Mouse (Mus musculus) ES-CJ7 (cell line): Measurements from ENCODE around the gene Tgfbr3.
"Not testable (repeated sequence)": the region's sequence is repeated elsewhere in the genome, so short reads cannot be mapped to it uniquely, and the experiment has no call there.

Source experiments
- DNase-seq: peaks from one replicate; pipeline ENCODE4 v3.0.0; 2011; ENCODE audit warnings: low read depth, low spot score

Gene Tgfbr3

GRCm38 (mm10) chr5:107279263-107279662 lies 10.2 kb downstream of the Tgfbr3 start:
- DNase-seq: no peak

DNA sequence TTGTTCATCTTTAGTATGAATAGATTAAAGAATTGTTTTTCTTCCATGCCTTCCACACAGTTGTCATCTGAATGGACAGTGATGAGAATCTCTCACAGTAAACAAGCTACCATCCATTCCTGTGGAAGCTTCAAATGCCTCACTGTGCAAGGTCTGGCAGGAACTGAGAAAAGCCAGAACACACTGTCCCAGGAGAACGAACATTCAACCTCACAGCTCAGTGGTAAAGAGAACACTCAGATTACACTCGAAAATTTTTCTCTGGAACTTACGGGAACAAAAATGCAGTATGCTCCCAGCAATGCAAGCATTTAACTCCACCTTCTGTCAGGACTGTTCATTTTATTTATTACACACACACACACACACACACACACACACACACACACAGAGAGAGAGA lies 13.2 kb downstream of the Tgfbr3 start:
- no peak for DNase-seq

- no peak for DNase-seq
Measured at GRCm38 (mm10) chr5:107272252-107273028, 17.0 kb downstream of the Tgfbr3 start.

- no peak for DNase-seq
Measured at GRCm38 (mm10) chr5:107269006-107269328, 20.5 kb downstream of the Tgfbr3 start.

DNA sequence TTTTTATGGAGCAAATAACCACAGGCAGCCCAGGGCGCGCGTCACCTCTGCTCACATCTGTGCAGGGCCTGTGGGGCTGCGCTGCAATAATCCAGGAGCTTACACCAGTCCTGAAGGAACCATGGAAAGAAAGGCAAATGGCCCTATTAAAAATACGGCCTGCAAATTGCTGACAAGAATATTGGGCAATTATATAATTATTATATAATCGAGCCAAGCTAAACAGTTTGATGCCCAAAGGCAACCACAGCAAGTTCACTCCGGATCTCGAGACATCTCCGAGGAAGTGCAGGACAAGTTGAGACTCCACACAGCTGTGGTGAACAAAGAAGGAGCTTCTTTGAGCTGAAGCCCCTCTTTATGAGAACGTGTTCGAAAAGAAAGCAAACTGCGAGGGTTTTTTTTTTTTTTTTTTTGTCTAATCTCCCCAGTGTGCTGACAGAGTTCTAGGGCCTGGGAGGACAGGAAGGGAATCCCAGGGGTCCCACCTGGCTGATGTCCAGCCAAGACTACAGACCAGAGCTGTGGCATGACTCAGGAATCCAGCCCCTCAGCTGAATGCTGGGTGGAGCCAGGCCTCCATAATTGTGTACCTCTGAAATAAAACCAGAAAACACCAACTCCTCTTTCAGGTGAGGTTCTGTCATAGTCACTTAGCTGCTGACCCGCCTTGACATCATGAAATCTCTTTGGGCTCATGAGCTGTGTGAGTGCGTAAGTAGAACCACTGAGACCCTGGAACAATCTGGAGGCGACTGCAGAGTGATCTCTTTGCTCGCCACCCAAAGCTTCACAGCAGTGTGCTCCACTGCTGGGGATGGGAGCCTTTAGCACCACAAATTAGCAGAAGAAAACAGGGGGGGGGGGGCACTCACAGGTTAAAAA lies 21.1 kb downstream of the Tgfbr3 start:
- no peak for DNase-seq

GRCm38 (mm10) chr5:107266566-107266965 lies 22.9 kb downstream of the Tgfbr3 start:
- DNase-seq: no peak

DNA sequence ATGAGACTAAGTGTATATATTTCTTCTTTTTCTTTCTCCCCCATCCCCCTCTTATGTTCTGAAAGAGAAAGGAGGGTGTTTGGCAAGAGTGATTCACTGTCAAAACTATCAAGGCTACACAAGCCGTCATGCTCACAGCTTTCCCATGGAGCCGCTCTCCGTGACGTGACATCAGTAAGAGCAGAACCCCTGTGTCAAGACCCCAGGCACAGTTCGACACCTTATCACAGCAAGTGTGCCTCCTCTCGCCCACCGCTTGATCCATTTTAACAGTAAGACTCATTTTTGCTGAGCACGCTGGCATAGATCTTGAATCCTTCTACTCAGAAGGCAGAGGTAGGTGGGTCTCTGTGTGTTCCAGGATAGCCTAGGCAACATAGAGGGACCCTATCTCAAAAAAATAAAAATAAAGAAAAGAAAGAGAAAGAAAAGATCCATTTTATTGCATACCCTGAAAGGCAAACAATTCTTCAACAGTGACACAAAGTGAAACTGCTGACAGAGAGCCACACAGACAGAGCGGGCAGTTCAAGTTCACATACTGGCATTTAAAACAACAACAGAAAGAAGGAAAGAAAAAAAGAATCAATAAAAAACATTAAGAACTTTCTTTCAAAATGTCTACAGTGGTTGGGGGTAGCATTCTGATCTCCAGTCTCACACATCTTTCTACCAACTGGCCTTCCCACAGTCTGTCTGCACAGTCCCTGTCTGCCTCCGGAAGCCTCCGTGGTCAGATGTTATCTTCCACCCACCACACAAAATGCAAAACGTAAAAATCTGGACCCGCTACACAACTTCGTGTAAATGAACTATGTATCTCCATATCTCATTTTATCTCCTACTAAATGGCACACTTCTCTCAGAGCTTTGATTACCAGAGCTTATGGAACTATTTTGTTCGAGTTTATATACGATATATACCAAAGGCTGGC lies 24.7 kb downstream of the Tgfbr3 start:
- no peak for DNase-seq

DNA sequence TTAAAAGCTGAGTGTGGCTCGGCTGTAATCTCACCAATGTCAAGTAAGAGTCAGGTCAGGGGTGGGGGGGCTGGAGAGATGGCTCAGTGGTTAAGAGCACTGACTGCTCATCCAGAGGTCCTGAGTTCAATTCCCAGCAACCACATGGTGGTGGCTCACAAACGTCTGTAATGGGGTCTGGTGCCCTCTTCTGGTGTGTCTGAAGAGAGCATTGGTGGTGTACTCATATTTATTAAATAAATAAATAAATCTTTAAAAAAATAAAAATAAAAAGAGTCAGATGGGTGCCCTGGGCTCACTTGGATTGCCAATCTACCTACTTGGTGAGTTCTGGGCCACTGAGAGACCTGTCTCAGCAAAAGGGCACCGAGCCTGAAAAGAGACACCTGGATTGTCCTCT lies 25.6 kb downstream of the Tgfbr3 start:
- DNase-seq: no peak

- DNase-seq: no peak
Measured at GRCm38 (mm10) chr5:107261930-107262329, 27.5 kb downstream of the Tgfbr3 start.

DNA sequence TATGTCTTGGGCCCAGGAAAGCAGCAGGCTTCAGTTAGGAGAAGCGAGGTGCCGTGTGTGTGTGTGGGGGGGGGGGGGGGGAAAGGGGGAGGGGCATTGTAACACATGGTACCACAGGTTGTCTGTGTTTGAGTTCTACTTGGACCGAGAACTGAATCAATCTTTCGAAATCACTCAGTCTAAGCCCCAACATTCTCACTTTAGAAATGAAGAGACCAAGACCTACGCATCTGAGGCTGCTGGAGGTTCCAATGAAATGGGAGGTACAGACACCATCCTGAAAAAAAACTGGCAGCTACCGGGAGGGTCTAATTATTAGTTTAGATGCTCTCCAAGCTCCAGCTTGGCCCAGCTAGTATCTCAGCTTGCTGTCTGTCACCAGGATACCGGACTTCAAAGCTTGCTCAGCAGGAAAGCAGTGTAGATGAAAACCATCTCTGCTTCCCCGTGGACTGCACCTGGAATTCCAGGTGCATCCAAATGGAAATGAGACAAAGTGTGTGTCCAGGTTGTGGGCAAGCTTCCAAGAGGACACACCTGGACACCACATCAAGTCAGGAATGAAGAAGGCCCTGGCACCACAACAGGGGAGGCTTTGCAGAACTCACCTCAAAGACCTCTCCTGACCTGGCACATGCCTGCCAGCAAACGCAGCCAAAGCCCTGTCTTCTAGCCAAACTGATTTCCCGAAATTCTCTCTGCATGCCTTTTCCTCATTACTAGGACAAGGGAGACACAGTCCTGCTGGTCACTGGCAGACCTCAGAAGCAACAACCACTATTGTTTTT lies 28.5 kb downstream of the Tgfbr3 start:
- DNase-seq: no peak

GRCm38 (mm10) chr5:107259487-107260040 lies 29.9 kb downstream of the Tgfbr3 start:
- DNase-seq: no peak

DNA sequence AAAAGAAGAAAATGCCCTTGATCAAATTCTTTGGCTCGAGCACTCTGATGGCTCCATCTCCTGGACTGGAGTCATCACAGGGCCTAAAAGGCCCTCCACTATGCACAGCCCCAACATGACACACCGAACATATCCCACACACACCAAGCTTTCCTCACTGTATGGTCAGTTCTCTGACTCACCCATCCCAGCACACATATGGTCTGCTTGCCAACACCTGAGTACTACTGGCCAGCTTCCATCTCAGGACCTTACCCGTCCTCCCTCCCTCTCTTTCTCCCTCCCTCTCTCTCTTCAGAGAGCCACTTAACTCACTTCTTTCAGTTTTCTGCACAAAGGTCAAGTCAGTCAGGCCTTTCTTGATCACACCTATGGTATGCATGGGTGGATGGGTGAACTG lies 36.0 kb downstream of the Tgfbr3 start:
- no peak for DNase-seq

DNA sequence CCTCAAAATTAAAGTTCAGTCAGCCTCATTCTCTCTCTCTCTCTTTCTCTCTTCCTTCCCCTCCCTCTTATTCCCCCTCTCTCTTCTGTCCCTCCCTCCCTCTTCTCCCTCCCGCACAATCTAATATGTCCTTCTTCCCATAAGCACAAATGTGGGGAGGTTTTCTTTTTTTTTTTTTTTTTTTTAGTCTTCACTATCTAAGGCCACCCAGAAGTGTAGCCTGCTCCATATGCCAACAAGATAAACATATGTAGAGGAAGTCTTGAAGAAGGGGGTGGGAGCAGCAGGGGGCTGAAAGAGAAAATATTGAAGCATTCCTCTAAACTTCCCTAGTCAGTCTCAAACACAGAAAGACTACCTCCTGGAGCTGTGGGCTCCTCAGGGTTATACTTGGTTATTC lies 37.0 kb downstream of the Tgfbr3 start:
- DNase-seq: no peak

GRCm38 (mm10) chr5:107251751-107252305 lies 37.6 kb downstream of the Tgfbr3 start:
- no peak for DNase-seq

DNA sequence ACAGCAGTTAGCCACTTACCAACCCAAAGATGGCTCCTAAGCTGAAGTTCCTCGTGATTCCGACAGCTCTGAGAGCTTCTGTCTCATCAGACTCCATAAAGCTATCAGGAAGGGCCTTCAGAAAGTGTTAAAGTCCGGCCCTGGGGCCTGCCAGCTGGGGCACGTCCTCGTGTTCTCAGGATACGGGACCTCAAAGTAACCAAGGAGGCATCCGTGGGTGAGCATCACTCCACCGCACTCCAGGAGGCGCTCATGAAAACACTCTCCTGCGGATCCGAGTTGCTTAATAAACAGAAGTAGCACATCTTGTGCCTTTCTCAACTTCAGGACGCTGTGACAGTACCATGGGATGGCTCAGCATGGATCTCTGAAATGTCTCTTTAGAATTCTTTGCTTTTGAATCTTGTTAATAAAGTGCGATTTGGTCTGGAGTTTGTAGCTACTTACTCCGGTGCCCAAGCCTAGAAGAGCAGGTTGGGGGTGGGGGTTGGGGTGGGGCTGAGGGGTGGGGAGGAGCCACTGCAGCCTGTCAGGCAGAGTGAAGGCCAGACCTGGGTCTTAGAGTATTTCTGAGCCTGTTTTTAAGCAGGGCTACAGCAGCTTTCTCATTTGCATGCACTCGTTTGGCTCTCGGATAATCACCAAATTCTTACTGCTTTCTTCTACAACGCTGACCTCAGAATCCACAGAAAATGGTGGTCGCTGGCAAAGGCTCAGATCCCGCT lies 38.7 kb downstream of the Tgfbr3 start:
- peak; percentile 20 for DNase-seq

DNA sequence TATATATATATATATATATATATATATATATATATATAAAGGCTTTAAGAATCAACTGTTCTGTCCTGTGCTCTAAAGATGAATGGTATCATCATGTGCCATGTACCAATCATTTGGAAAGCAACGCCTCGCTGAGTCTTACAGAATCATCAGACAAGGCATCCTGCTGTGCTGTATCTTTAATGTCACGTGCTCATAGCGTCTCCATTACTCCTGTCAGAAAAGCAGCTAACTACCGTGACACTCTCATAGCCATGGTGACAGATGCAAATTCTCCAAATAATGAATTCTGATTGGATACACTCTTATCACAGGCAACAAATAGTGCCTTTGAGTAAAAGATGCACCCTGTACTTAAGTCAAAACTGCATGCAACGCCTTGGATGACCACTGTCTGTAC lies 40.7 kb downstream of the Tgfbr3 start:
- no peak for DNase-seq

- DNase-seq: not testable (repeated sequence)
Measured at GRCm38 (mm10) chr5:107248302-107248701, 41.1 kb downstream of the Tgfbr3 start.

GRCm38 (mm10) chr5:107247786-107248185 lies 41.6 kb downstream of the Tgfbr3 start:
- no peak for DNase-seq

GRCm38 (mm10) chr5:107243445-107243844 lies 46.0 kb downstream of the Tgfbr3 start:
- DNase-seq: no peak

DNA sequence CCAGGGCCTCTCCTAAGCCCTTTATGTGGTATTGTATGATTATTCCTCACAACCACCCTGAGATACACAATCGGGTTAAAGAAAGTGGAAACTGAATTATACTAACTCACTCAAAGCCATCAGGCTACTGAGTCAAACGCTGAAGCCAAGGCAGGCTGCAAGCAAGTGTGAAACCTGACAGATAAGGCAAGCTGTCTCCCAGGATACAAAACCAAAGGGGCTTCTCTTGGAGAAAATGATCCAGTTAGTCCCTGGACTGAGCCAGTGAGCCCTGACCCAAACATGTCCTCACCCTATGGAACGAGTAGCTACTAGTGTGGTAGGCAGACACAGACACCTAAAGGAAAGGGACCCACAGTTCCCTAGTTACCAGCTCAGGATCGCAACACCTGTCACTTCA lies 46.4 kb downstream of the Tgfbr3 start:
- no peak for DNase-seq
